Mouse (Mus musculus) kidney, embryonic 14.5 days (tissue): ENCODE data around the gene Ascl2. TPM values are rescaled to one million over a fixed set of nuclear protein-coding genes. Genes with fewer than 3 reads are reported as not detected.

ENCODE experiments used
- ATAC-seq: fragments of 200-750 bp; cut with Nextera tagmentation; 2 replicates; pipeline ENCODE4 v1.8.0; 2017; ENCODE audit warnings: moderate number of reproducible peaks, mild to moderate bottlenecking, moderate TSS enrichment, moderate library complexity; ENCODE audit not compliant: low FRiP score, low TSS enrichment
- H3K27ac ChIP-seq: fragments of 300-500 bp; sonication (generic); 2 replicates; pipeline ENCODE4 v1.5.1; 2014; ENCODE audit warnings: low read depth, mild to moderate bottlenecking, low read length, moderate library complexity, mixed read lengths
- H3K27me3 ChIP-seq: fragments of 300-500 bp; sonication (generic); 2 replicates; pipeline ENCODE4 v1.6.1; 2014; ENCODE audit warnings: mild to moderate bottlenecking, low read length; ENCODE audit not compliant: control insufficient read depth, insufficient read depth
- H3K36me3 ChIP-seq: fragments of 300-500 bp; sonication (generic); 2 replicates; pipeline ENCODE4 v1.6.1; 2014; ENCODE audit warnings: low read length, mixed read lengths; ENCODE audit not compliant: control insufficient read depth, insufficient read depth
- H3K4me1 ChIP-seq: fragments of 300-500 bp; sonication (generic); 2 replicates; pipeline ENCODE4 v1.6.1; 2014; ENCODE audit warnings: low read length, mixed read lengths; ENCODE audit not compliant: control insufficient read depth, insufficient read depth
- H3K4me2 ChIP-seq: fragments of 300-500 bp; sonication (generic); replicated peaks from 2 replicates; pipeline ENCODE4 v1.6.1; 2014; ENCODE audit warnings: low read depth, mild to moderate bottlenecking, low read length
- H3K4me3 ChIP-seq: fragments of 300-500 bp; sonication (generic); 2 replicates; pipeline ENCODE4 v1.5.1; 2014; ENCODE audit warnings: mild to moderate bottlenecking, low read length
- H3K9ac ChIP-seq: fragments of 300-500 bp; sonication (generic); 2 replicates; pipeline ENCODE4 v1.6.1; 2014; ENCODE audit warnings: low read depth, mild to moderate bottlenecking, low read length, moderate library complexity
- H3K9me3 ChIP-seq: fragments of 300-500 bp; sonication (generic); 2 replicates; pipeline ENCODE4 v1.6.1; 2016; ENCODE audit warnings: low read length; ENCODE audit not compliant: control insufficient read depth
- WGBS: fragments of 180-500 bp; shearing (Covaris S2); extraction: QIAGEN DNeasy Blood & Tissue Kit; methylation state at CpG from one replicate; pipeline ENCODE4 v1.1.7; 2014; 5-methylcytosine and 5-hydroxymethylcytosine counted together
- polyA plus RNA-seq: library from polyadenylated mRNA; unstranded; fragments of >200 nt; fragmentation: Nextera tagmentation; extraction: Ambion mirVana; gene quantifications from 2 replicates; pipeline ENCODE4 v1.2.1, GENCODE M21; 2014

The Ascl2 gene
- polyA plus RNA-seq, 1 experiment from 2014 or later, result 0.43 TPM

DNA sequence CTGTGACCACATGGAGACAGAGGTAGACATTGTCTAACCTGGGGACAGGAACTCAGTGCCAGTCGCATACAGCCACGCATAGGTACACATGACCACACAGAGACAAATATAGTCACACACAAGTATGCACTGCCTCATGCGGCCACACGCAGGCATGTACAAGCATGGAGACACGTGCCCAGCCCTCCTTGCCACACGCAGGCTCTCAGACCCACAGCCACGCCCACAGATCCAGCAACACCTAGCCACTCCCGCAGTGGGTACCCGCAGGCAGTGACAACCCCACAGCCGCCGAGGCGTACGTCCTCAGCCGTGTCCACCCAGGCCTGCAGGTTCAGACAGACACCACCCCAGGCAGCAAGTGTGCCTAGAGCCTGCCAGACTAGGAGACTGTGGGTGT lies 33.4 kb downstream of the Ascl2 start:
- Histone ChIP-seq H3K4me2 (no peak overlapping the region), H3K27ac (no peak overlapping the region), H3K9ac (no peak overlapping the region), H3K4me1 (no peaks in the 10 kb centered on the region), H3K36me3 (no peaks in the 10 kb centered on the region), H3K27me3 (no peaks in the 10 kb centered on the region), H3K4me3 (no peak overlapping the region), H3K9me3 (no peaks in the 10 kb centered on the region)
- no peak for ATAC-seq
- 83% methylated on average over 14 of the region's 14 CpGs for WGBS

DNA sequence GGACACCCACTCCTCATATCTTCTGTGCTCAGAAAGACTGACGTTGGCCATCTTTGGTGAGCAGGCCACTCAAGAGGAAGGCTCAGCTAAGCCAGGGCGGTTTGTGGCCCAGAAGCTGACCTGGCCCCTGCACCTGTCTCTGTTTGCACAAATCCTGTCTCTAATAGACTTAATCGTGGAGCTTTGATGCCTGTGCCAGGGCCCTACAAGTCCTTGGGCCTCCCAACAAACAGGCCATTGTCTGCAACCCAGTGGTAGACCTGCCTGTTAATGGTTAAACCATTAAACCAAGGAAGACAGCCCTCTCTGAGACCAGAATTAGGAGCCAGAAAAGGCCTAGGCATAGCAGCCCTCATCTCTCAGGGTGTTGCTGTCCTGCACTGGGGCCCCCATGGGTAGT lies 36.6 kb downstream of the Ascl2 start:
- WGBS, result 61% methylated on average over 3 of the region's 3 CpGs
- ATAC-seq, result no peak
- no peak overlapping the region; the same call in 1 of the 2 replicates for H3K27ac ChIP-seq

DNA sequence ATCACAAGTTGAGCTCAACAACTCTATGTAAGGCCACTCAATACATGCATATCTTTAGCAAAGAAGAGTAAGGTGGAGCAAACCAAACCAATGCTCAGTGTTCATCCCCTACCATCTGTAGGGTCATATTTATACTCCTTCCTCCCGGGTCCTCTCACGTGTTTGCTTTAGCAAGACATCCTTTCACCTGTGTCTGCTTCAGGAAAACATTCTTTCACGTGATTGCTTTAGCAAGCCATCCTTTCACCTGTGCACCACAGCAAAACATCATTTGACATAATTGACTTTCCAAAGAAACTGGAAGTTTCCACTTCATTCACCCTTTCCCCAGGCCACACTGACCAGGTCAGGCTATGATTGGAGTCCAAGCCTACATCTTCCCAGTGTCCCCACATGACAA lies 38.0 kb downstream of the Ascl2 start, which contains the start of gene Th:
Gene Th, minus strand, starts transcription at position 101 of the 400 bp plus-strand sequence.
- no peaks in the 10 kb centered on the region for H3K4me1 ChIP-seq
- WGBS, result 86% methylated on average over 3 of the region's 3 CpGs
- no peak within 1 kb of the TSS for H3K4me3 ChIP-seq
- no peak within 1 kb of the TSS for H3K9ac ChIP-seq
- no peak for ATAC-seq
- no peak within 1 kb of the TSS for H3K4me2 ChIP-seq
- H3K36me3 ChIP-seq, result no peaks in the 10 kb centered on the region
- no peaks in the 10 kb centered on the region for H3K27me3 ChIP-seq
- H3K27ac ChIP-seq, result no peak within 1 kb of the TSS
- H3K9me3 ChIP-seq, result no peaks in the 10 kb centered on the region

More for the DNA sequence above, 36.6 kb downstream of the Ascl2 start:
- no peak overlapping the region for H3K4me2 ChIP-seq
- no peaks in the 10 kb centered on the region for H3K4me1 ChIP-seq
- no peak overlapping the region for H3K9ac ChIP-seq
- no peak overlapping the region for H3K4me3 ChIP-seq
- no peaks in the 10 kb centered on the region for H3K27me3 ChIP-seq
- H3K36me3 ChIP-seq, result no peaks in the 10 kb centered on the region
- H3K9me3 ChIP-seq, result no peaks in the 10 kb centered on the region

DNA sequence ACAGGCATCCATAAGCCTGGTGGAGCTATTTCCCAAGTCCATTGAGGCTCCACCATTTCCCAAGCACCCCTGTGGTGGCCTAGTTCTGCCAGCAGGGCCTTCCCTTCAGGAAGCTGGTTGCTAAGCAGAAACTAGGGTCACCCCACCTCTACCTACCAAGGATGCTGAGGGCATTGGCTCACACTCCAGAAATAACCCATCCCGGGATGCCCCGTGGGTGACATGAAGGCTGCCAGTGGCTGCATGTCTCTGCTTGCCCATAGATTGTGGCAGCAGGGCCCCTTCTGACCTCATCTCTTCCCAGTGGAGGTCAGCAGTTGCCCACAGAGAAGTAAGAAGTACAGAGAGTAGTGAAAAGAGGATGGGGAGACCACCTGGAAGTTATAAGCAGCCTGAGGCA lies 39.5 kb downstream of the Ascl2 start:
- ATAC-seq, result no peak
- no peaks in the 10 kb centered on the region for H3K9me3 ChIP-seq
- no peak overlapping the region for H3K27ac ChIP-seq
- H3K36me3 ChIP-seq, result no peaks in the 10 kb centered on the region
- WGBS, result 90% methylated on average over 2 of the region's 2 CpGs
- H3K27me3 ChIP-seq, result no peaks in the 10 kb centered on the region
- H3K9ac ChIP-seq, result no peak overlapping the region
- no peaks in the 10 kb centered on the region for H3K4me1 ChIP-seq
- H3K4me2 ChIP-seq, result no peak overlapping the region
- no peak overlapping the region for H3K4me3 ChIP-seq

DNA sequence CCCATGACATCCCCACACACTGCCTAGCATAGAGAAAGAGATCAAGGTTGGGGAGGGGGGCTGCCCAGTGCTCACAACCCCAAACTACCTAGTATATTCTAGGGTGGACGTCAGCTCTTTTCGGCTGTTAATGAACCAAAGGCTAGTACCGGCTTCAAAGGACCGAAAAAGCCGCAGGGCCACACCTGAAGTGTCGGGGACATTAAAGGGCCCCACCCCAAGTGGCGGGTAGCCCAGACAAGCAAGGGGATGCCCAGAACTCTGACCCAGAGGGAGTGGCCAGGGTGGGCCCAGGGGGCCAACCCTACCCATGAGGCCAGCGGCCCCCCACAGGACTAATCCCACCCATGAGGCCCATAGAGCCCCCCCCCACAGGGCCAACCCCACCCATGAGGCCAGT lies 41.8 kb downstream of the Ascl2 start:
- ATAC-seq, result no peak
- H3K4me1 ChIP-seq, result no peaks in the 10 kb centered on the region
- no peak overlapping the region for H3K4me2 ChIP-seq
- no peak overlapping the region for H3K4me3 ChIP-seq
- H3K27me3 ChIP-seq, result no peaks in the 10 kb centered on the region
- H3K9ac ChIP-seq, result no peak overlapping the region
- no peaks in the 10 kb centered on the region for H3K9me3 ChIP-seq
- H3K27ac ChIP-seq, result no peak overlapping the region
- no peaks in the 10 kb centered on the region for H3K36me3 ChIP-seq
- WGBS, result 67% methylated on average over 8 of the region's 8 CpGs

DNA sequence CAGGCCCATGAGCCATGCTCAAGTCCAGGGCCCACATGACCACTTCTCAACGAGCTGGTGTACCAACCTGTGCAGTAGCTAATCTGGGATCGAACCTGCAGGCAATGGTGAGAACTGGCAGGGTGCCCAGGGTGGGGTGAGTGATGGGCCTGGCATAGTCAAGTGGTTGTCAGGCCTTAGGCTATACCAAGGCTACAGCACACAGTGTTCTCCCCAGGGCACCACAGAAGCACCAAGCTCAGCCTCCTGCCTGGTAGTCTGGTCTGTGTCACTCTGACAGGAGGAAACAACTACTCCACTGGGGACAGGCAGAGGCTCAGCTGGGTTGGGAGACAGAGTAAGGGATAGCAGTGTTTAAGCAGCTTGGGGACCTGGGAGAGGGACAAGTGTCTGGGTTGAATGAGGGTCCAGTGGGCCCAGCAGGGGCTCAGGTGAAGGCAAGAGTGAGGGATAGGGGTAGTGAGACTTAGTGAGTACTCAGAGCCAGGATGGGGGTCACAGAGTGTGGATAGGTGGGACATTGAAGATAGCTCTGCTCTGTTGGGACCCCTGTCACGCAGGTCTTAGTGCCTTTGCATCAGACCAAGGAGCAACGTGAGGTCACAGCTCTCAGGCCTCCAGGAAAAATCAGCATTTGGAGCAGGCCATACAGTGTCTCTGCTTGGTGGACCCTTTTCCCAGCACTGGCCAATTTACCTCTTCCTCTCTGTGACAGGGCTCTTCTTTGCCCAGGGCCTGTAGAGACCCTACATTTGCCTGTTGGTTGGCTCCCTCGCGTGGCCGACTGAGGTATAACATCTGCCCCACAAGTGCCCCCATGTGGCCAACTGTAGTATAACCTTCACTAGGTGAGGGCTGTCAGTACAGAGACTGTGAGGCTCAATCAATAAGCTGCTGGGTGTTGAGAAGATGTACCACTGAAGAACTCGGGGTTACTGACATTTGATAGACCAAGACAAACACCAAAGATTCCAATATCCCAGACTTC lies 50.1 kb downstream of the Ascl2 start:
- no peaks in the 10 kb centered on the region for H3K36me3 ChIP-seq
- no peak overlapping the region for H3K4me2 ChIP-seq
- 33% methylated on average over 8 of the region's 8 CpGs for WGBS
- no peaks in the 10 kb centered on the region for H3K9me3 ChIP-seq
- no peak overlapping the region for H3K27ac ChIP-seq
- peak; percentile 83 for ATAC-seq
- H3K4me1 ChIP-seq, result no peaks in the 10 kb centered on the region
- no peak overlapping the region for H3K4me3 ChIP-seq
- H3K9ac ChIP-seq, result no peak overlapping the region
- no peaks in the 10 kb centered on the region for H3K27me3 ChIP-seq

DNA sequence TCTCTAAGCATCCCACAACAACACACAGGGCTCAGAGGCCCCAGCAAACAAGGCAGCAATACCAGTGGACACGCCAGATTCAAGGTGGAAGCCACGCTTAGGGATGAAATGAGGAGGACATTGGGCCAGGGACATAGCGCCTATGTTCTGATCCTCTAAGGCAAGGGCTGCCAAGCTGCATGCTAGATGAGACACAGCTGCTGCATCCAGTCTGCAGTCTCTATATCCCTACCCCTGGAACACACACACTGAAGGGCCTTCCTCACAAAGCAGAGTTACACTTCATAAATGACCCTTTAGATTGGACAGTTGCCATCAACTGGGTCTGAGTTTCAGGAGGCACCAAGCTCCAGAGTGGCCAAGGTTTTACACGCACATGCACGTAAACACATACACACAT lies 51.4 kb downstream of the Ascl2 start:
- no peaks in the 10 kb centered on the region for H3K36me3 ChIP-seq
- H3K4me3 ChIP-seq, result no peak overlapping the region
- no peak for ATAC-seq
- no peak overlapping the region for H3K27ac ChIP-seq
- WGBS, result 77% methylated on average over 5 of the region's 5 CpGs
- H3K4me2 ChIP-seq, result no peak overlapping the region
- no peaks in the 10 kb centered on the region for H3K4me1 ChIP-seq
- H3K9ac ChIP-seq, result no peak overlapping the region
- H3K9me3 ChIP-seq, result no peaks in the 10 kb centered on the region
- no peaks in the 10 kb centered on the region for H3K27me3 ChIP-seq

Other genes with a start within 250 kb of the Ascl2 start
- 0.81 TPM in 1 of 2 replicates, not detected in the other for gene Ins2, start 225.9 kb downstream of the Ascl2 start, polyA plus RNA-seq
- 0.10 and 0.22 TPM in 2 replicates for gene Th, start 38.1 kb downstream of the Ascl2 start, polyA plus RNA-seq
- gene Tspan32, start 35.8 kb upstream of the Ascl2 start, polyA plus RNA-seq, result 0.79 and 0.97 TPM in 2 replicates
- 477 and 494 TPM in 2 replicates for gene Cd81, start 83.5 kb upstream of the Ascl2 start, polyA plus RNA-seq
- gene Tssc4, start 100.0 kb upstream of the Ascl2 start, polyA plus RNA-seq, result 74.4 and 95.1 TPM in 2 replicates
- gene Trpm5, start 125.4 kb upstream of the Ascl2 start, polyA plus RNA-seq, result 4.4 and 4.9 TPM in 2 replicates
- 4.0 and 5.4 TPM in 2 replicates for gene Kcnq1, start 137.1 kb upstream of the Ascl2 start, polyA plus RNA-seq